Mouse (Mus musculus) lung, adult 18-20 months (tissue): ENCODE results near the gene Mcur1.

Experiments
- DNase-seq, 2 experiments: peaks; one replicate each; pipeline ENCODE4 v3.0.0; 2022; ENCODE audit warnings: mixed read lengths in 2 of 2

Gene Mcur1

DNA sequence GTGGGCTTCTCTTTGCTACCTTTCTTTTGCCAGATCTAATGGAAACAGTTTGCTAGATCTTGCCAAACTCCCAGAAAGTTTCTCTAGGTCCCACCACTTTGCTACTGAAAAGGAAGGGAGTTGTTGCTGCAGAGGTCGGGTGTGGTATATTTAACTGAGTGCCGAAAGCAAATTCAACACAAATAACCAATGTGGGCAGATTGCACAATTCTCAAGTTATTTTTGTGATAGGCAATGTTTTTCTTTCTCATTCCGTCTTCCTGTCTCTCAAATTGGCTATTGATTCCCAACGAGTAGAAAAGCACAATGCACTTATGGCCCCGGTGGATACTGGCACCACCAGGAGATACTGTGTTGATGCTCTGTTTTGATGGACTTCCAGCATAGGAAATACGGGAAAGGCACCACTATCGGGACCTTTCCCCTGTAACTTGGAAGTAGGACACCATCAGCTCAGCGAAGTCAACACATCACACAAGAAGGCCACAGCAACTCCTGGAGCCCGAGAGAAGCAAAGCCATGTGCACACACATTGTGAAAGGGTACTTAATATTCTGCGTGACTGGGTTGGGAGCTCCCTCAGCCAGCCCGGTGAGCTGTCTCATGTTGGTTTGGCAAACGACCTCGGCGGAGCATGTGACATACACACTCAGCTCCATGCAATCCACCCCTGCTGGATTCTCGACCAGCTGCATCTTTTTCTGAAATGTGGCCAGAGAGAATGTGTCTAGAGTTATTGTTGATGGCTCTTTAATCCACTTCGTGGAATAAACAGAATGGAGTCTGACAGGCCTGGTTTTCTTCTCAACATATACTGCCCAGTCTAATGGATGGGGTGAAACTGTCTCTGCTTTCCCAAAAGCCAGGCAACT lies 35.3 kb downstream of the Mcur1 start:
- DNase-seq, result peak; percentile 72 to 79

DNA sequence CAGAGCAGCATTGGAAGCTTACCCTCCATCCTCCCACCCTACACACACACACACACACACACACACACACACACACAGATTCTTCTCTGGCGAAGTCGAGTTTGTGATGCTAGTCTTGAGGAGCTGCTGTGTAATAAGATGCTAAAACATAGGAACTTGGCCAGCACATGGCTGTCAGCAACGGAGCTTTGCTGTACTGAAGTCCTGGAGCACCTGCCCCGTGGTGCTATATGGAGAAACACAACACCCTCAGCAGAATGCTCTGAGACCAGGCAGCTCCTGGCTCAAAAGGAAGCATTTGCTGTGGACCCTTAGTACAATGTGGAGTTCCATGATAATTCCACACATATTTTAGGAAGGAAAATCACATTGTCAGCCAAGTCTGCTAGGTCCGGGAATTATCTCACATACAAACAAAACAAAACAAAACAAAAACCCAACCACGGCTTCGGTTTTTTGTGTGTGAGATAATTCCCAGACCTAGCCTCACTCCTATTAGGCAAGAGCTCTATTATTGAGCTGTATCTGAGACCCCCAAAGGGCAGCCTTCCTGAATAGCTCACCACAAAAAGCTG lies 36.0 kb downstream of the Mcur1 start:
- DNase-seq, result no peak

DNA sequence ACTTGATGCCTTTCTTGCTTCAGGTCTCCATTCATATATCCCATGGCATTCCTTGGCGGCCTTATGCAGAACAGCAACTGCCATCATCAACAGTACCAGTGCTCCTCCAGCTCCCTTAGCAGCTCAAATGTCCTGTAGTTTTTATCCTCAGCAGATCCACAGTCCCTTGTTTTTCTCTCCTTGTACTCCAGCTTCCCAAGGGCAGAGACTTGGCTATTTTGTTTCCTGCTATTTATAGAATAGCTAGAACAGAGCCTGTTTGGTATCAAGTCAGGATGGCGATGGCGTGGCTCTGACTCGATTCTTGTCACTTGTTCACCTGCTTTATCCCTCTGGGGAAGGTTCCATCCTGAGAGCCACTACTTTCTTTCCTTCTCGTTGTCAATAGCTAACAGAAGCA lies 38.1 kb downstream of the Mcur1 start:
- no peak for DNase-seq

DNA sequence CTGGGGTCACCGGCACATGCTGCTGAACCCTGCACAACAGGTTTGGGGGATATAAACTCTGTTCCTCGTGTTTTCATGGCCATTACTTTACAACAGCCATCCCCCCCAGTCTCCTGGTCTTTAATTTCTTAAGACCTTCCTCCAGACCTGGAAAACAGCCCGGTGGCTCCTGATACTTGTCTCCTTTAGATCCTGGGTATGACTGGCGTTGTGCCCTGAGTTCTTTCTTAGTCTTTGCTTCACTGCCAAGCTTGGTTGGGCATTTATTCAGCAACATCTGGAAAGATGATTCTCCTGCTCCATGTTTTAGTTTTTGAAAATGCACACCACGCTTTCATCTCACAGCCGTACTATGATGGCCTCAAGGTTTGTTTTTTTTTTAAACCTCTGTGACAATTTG lies 40.7 kb downstream of the Mcur1 start:
- no peak for DNase-seq

DNA sequence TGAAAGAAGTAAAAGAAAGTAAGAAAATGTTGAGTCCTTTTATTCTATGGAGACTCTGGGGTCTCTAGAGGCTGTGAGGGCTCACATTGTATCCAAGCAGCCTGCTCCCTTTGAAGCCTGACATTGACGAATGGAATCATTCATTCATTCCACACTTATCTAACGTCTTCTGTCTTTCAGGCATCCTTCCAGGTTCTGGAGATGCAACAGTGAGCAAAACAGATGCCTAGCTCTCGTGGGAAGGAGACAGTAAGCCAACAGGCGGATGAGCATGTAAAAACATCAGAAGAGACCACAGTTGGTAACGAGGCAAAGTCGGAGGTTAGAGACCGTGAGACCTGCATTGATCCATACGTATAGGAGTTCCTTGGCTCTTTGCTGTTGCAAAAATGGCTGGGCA lies 42.6 kb downstream of the Mcur1 start:
- no peak for DNase-seq

DNA sequence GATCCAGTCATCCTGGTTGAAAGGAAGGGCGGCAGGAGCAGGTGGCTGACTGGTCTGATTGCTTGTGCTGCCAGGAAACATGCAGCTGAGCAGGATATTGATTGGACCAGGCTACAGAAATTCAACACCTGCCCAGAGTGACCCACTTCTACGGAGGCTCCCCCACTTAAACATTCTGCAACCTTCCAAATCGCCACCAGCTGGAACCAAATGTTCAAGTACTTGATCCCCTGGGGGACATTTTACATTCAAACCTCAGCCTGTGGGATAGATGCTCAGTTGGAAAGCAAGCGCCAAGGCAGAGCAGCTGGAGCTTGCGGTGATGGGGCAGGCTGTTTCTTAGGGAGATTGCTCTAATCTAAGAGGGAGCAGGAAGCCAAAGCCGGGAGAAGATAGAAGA lies 43.1 kb downstream of the Mcur1 start:
- DNase-seq, result no peak

DNA sequence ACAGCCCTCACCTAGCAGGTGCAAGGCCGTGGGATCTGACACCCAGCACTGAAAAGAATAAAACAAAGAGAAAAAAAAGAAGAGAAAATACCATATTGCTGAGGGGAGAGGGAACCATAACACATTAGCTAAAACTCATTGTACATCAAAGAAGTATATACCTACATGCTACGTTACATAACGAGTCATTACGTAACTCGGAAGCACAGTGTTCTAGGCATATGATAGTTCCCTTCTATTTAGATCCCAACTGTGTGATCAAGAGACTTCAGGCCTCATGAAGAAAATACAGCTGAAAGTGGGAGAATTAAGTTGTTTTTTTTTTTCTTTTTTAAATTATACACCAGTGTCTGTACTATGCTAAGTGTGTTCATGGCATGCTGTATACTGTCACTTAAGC lies 43.9 kb downstream of the Mcur1 start:
- DNase-seq, result no peak

DNA sequence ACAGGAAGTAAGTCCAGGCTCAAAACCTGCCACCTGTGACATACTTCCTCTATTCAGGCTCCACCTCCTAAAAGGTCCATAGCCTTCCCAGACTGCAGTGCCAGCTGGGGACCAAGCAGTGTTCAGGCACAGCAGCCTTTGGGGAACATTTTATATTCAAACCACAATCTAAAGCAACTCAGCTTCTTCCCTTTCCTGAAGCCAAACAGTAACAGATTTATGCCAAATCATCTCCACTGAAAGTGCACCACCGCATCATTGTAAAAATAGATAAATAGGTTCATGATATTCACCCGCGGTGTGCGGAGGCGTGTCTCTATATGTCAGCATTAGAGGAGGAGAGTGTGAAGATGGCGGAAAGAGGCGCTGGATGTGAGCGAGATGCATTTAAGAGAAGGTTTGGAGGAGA lies 45.0 kb downstream of the Mcur1 start:
- no peak for DNase-seq

DNA sequence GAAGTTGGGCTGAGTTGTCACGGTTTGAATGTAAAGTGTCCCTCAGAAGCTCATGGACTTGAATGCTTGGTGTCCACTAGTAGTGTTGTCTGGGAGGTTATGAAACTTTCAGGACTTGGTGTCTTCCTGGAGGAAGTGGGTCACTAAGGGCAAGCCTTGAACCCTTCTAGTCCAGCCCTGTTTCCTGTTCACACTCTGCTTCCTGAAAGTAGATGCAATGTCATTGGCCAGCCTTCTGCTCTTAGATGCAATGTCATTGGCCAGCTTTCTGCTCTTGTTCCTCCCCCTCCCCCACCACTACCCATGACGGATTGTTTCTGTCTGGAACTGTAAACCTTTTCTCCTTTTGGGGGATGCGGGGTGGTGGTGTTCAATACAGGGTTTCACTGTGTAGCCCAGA lies 47.3 kb downstream of the Mcur1 start:
- DNase-seq, result no peak

DNA sequence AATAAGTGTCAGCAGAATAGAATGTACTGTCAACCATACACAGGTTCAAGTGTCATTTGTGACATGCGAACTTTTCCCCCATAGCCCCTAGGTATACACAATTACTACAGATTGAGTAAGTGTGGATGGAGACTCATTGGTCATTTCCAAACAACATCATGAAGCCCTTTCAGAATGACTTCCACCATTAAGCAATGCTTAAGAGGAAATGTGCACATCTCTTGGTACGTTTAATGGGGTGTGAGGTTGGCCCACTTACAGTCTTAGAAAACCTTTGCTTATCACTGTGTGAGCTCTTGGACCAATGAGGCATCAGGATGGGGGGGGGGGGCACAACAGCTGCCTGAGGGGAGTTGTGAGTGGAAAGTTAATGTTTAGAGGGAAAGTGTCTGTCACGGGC lies 54.2 kb downstream of the Mcur1 start:
- no peak for DNase-seq

DNA sequence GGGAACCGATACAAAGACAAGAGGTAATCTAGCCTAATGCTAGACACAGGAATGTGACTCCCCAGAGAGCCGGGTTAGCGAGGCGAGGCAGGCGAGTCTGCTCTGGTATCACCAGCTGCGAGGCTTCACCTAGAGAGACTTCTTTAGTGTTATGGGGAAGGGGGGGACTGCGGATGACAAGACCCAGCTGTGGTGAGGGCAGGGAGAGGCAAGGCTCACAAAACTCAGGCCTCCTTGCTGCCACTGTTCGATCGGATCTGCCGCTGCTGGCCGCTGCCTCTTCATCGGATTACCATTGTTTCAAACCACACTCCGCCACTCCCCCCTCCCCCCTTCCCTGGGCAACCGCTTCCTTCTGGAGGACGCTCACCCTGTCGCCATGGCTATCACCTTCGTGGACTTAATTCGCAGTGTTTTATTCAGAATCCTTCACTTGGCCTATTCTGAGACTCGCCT lies 56.6 kb downstream of the Mcur1 start:
- peak; percentile 61 to 72 for DNase-seq

DNA sequence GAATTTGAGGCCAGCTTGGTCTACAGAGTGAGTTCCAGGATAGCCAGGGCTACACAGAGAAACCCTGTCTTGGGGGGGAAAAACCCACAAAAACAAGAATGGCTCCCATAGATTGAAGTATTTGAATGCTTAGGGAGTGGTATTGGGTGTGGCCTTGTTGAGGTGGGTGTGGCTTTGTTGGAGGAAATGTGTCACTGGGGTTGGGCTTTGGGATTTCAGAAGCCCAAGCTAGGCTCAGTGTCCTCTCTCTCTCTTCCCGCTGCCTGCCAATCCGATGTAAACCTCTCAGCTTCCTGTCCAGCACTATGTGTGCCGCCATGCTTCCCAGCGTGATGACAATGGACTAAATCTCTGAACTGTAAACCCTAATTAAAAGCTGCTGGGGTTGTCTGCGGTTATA lies 58.4 kb downstream of the Mcur1 start:
- no peak for DNase-seq

DNA sequence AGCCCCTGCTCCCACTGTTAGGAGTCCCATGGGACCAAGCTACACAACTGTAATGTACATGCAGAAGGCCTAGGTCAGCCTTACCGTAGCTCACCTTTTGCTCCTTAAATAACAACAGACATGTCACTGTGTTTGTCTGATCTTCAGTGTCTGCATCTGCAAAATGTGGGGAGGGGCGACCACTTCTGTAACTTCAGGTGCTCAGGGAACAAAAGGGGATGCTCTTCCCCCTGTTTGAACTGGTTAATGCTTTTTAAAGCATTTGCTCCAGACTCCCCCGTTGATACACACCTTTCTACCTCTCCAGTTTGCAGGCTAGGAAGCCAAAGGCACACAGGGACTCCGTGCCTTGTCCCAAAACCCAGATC lies 59.5 kb downstream of the Mcur1 start:
- DNase-seq, result no peak

DNA sequence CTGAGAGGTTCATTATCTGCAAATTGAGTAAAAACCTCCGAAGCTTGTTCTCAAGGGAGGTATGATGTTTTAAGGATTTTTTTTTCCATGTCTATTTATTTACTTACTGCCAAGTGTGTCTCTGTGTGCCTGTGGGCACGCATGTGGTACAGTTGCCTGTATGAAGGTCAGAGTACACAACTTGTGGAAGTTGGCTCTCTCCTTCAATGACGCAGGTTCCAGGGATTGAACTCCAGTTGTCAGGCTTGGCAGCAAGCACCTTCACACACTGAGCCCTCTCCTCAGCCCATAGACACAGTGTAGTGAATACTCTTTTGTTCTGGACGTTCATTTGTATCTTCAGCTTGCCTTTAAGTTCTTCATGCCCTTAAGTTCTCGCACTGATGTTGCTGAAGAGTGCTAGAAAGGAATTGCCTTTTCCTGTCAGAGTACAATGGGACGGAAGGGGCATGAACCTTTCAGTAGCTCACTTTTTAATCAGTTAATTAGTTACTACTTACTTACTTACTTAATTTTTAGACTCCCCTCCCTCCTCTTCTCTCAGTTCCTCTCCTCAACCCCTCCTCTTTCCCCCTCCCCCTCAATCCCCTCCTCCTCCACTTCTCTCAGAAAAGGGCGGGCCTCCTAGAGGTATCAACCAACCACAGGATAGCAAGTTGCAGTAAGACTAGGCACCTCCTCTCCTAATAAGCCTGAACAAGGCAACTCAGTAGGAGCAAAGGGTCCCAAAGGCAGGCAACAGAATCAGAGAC lies 60.1 kb downstream of the Mcur1 start:
- no peak for DNase-seq

DNA sequence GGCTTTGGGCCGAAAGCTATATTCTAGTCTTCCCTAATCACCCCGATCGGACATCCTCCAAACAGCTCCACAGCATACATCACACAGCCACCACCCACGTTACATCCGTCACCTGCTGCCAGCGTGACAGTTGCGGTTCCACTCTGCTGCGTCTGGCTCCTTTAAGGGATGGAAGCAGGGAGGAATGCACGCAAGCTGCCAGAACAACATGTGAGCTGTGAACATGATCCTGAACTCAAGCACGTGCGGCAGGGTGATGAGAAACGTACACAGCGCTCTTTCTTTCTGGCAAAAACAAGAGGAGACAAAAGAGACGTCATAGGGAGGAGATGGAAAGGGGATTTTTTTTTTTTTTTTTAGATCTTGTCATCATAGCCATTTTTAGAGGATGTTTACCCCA lies 61.1 kb downstream of the Mcur1 start:
- peak; percentile 41 to 63 for DNase-seq

DNA sequence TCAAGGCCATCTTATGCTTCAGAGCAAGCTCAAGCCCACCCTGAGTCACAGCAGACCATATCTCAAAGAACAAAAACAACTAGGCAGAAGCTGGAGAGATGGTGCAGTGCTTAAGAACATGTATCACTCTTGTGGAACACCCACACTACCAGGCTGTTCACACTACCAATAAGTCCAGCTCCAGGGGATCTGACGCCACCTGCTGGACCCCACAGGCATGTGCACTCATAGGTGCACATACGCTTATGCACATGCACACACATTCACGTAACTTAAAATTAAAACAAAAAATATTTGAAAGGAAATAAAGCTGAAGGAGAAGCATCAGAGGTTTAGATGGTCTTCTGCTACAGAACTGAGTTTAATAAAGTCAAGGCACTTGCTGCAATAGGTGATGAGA lies 62.2 kb downstream of the Mcur1 start:
- DNase-seq, result no peak

DNA sequence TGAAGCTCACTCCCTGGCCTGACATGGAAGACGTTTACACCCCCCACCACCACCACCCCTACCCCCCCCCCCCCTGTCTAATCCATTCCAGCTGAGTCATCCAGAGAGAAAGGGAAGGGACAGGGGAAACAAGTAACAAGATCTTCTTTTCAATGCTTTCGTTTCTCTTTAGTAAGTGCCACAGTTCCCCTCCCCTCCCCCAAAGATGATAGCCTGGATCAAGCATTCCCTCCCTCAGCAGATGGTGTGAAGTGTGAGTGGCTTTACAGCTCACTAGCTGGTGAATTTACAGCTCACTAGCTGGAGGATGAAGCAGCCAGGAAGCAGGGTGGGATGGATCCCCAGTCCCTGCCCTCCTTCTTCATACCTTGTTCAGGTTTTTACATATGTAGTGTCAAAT lies 63.3 kb downstream of the Mcur1 start:
- DNase-seq, result no peak

DNA sequence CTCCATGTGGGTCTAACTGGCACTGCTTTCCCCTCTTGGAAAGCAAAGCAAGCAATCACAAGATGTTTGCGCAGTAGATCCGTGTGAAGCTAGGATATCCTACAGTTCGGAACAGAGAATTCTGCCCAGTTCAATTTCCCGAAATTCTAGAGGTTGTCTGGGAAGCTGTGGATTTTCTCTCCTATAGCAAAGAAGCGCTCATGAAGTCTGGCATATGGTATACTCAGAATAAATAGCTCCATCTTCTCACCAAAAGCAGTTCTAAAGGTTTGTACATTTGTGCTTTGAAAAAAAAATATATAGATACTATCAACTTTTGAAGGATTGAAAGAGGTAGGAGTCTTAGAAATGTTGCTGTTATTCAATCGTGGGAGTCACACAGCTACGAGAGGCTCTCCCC lies 64.3 kb downstream of the Mcur1 start:
- DNase-seq, result no peak

DNA sequence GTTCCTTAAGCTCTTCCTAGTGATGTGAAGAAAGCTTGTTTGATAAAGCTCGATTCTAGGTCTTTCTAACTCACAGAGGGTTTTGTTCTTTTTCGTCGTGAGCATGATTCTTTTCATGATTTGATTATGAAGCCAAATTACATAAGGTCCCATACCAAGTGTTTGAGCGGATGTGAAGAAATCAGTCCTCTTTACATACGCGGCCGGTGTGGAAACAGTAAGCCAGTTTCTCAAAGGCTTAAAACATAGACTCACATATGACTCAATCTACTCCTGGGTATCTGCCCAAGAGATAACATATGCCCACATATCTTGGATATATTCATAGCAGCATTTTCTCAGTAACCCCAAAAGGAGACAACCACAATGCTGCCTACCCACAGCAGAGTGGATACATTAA lies 66.3 kb downstream of the Mcur1 start:
- DNase-seq, result peak in 1 of 2 experiments; percentile 29

DNA sequence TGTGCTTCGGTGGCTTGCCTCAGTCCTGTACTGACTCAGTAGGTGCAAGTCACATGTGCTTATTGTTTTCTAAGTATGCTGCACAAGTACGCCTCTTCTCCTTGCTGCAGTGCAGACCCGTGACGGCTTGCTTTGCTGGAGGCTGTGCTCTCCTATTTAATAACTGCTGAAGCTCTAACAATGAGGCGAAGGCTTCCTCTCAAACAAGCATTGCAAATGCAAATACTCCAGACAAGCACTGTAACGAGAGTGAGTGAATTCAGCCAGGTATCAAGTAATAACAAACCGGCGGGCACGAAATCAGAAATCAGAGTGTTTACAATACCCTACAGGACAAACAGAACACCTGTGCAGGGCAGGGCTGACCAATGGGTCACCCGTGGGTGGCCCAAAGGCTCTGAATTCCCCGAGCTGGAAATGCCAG lies 66.9 kb downstream of the Mcur1 start:
- peak; percentile 64 to 79 for DNase-seq
